Mouse (Mus musculus) CH12.LX (cell line): Measurements from ENCODE around the gene Mettl24. TPM values are rescaled to one million over a fixed set of nuclear protein-coding genes. Genes with fewer than 3 reads are reported as not detected.

Experiments used
- DNase-seq: peaks from one replicate; pipeline ENCODE4 v3.0.0-alpha.2; 2013; ENCODE audit errors: extremely low read depth
- H3K27ac ChIP-seq: 2 replicates; pipeline ENCODE4 v1.5.1; 2012; ENCODE audit warnings: low read depth, mild to moderate bottlenecking, control low read depth, moderate library complexity; ENCODE audit not compliant: insufficient read depth
- H3K27me3 ChIP-seq: replicated peaks from 2 replicates; pipeline ENCODE3; 2012; ENCODE audit warnings: inconsistent platforms
- H3K36me3 ChIP-seq, 2 experiments: replicated peaks in 1 of 2; 2 replicates each; pipeline versions ENCODE3 to v1.6.1; 2012; ENCODE audit warnings: inconsistent platforms in 1 of 2, low read length in 1 of 2, mild to moderate bottlenecking in 1 of 2, mixed read lengths in 1 of 2, moderate library complexity in 1 of 2; ENCODE audit not compliant: control insufficient read depth in 1 of 2, insufficient read depth in 1 of 2
- H3K4me1 ChIP-seq, 2 experiments: 2 replicates each; pipeline ENCODE4 v1.6.1; 2012; ENCODE audit warnings: inconsistent platforms in 1 of 2, moderate library complexity in 1 of 2; ENCODE audit not compliant: insufficient read depth in 2 of 2, control insufficient read depth in 1 of 2
- H3K4me2 ChIP-seq: 2 replicates; pipeline ENCODE4 v1.6.1; 2012; ENCODE audit warnings: low read depth, mild to moderate bottlenecking, control low read depth; ENCODE audit not compliant: poor library complexity, insufficient read depth, severe bottlenecking
- H3K4me3 ChIP-seq, 3 experiments: fragments of 150-350 bp in 1 of 3; sonication (generic) in 1 of 3; replicated peaks in 1 of 3; 2 replicates each; pipeline versions ENCODE3 to v1.5.1; 2011 to 2012; ENCODE audit warnings: low read depth in 2 of 3, low read length in 2 of 3, mild to moderate bottlenecking in 2 of 3, moderate library complexity in 2 of 3, control low read depth in 1 of 3, improper control_type of control experiment in 1 of 3, inconsistent platforms in 1 of 3, mixed read lengths in 1 of 3; ENCODE audit not compliant: poor library complexity in 1 of 3
- H3K79me2 ChIP-seq: replicated peaks from 2 replicates; pipeline ENCODE4 v1.6.1; 2012; ENCODE audit warnings: mild to moderate bottlenecking, moderate library complexity; ENCODE audit not compliant: control insufficient read depth, poor library complexity, insufficient read depth, severe bottlenecking; ENCODE audit errors: extremely low read depth
- H3K9ac ChIP-seq: 2 replicates; pipeline ENCODE4 v1.6.1; 2012; ENCODE audit warnings: low read depth, mild to moderate bottlenecking, control low read depth, moderate library complexity; ENCODE audit not compliant: insufficient read depth
- H3K9me3 ChIP-seq: replicated peaks from 2 replicates; pipeline ENCODE3; 2012; ENCODE audit warnings: low read length, inconsistent platforms, mixed read lengths
- BHLHE40 ChIP-seq: IDR thresholded peaks from 2 replicates; pipeline ENCODE4 v1.6.1; 2011; ENCODE audit warnings: mild to moderate bottlenecking, low read depth, low read length, improper control_type of control experiment
- CHD1 ChIP-seq: IDR thresholded peaks from 2 replicates; pipeline ENCODE4 v1.6.1; 2012; ENCODE audit warnings: low read depth, low read length, improper control_type of control experiment, inconsistent platforms
- CHD2 ChIP-seq: IDR thresholded peaks from 2 replicates; pipeline ENCODE4 v1.6.1; 2011; ENCODE audit warnings: low read length, improper control_type of control experiment
- CTCF ChIP-seq, 2 experiments: IDR thresholded peaks in 1 of 2; conservative IDR thresholded peaks in 1 of 2; 2 replicates each; pipeline ENCODE4 v1.5.1; 2011 to 2012; ENCODE audit warnings: low read depth in 2 of 2, low read length in 2 of 2, improper control_type of control experiment in 1 of 2, inconsistent platforms in 1 of 2, mild to moderate bottlenecking in 1 of 2, moderate library complexity in 1 of 2
- E2F4 ChIP-seq: IDR thresholded peaks from 2 replicates; pipeline ENCODE4 v1.6.1; 2011; ENCODE audit warnings: low read depth, low read length, improper control_type of control experiment; ENCODE audit not compliant: insufficient replicate concordance
- ELF1 ChIP-seq: IDR thresholded peaks from 2 replicates; pipeline ENCODE4 v1.6.1; 2014; ENCODE audit warnings: low read depth, mild to moderate bottlenecking, inconsistent platforms, low read length, improper control_type of control experiment
- EP300 ChIP-seq: IDR thresholded peaks from 2 replicates; pipeline ENCODE4 v1.6.1; 2011; ENCODE audit warnings: low read length, improper control_type of control experiment
- ETS1 ChIP-seq: conservative IDR thresholded peaks from 2 replicates; pipeline ENCODE4 v1.6.1; 2012; ENCODE audit warnings: low read depth, mild to moderate bottlenecking, inconsistent platforms, low read length, improper control_type of control experiment, moderate library complexity
- GABPA ChIP-seq: IDR thresholded peaks from 2 replicates; pipeline ENCODE4 v1.6.1; 2012; ENCODE audit warnings: low read depth, low read length, improper control_type of control experiment, inconsistent platforms; ENCODE audit not compliant: insufficient replicate concordance
- IRF4 ChIP-seq: IDR thresholded peaks from 2 replicates; pipeline ENCODE4 v1.6.1; 2014; ENCODE audit warnings: low read depth, mild to moderate bottlenecking, inconsistent platforms, low read length, improper control_type of control experiment
- JUN ChIP-seq: IDR thresholded peaks from 2 replicates; pipeline ENCODE4 v1.6.1; 2011; ENCODE audit warnings: low read depth, mild to moderate bottlenecking, low read length, improper control_type of control experiment, moderate library complexity; ENCODE audit not compliant: insufficient read depth
- JUND ChIP-seq: conservative IDR thresholded peaks from 2 replicates; pipeline ENCODE4 v1.6.1; 2011; ENCODE audit warnings: low read depth, low read length, improper control_type of control experiment
- KAT2A ChIP-seq: IDR thresholded peaks from 2 replicates; pipeline ENCODE4 v1.6.1; 2012; ENCODE audit warnings: low read length, improper control_type of control experiment, inconsistent platforms; ENCODE audit not compliant: insufficient replicate concordance
- MAFK ChIP-seq: IDR thresholded peaks from 2 replicates; pipeline ENCODE4 v1.6.1; 2011; ENCODE audit warnings: low read length, improper control_type of control experiment; ENCODE audit not compliant: insufficient replicate concordance
- MAX ChIP-seq: IDR thresholded peaks from 2 replicates; pipeline ENCODE4 v1.6.1; 2011; ENCODE audit warnings: low read length, improper control_type of control experiment
- MAZ ChIP-seq: IDR thresholded peaks from 2 replicates; pipeline ENCODE4 v1.6.1; 2012; ENCODE audit warnings: low read depth, mild to moderate bottlenecking, inconsistent platforms, low read length, improper control_type of control experiment, moderate library complexity
- MXI1 ChIP-seq: IDR thresholded peaks from 2 replicates; pipeline ENCODE4 v1.6.1; 2011; ENCODE audit warnings: mild to moderate bottlenecking, low read depth, low read length, improper control_type of control experiment
- MYC ChIP-seq: IDR thresholded peaks from 2 replicates; pipeline ENCODE4 v1.6.1; 2011; ENCODE audit warnings: low read depth, mild to moderate bottlenecking, improper control_type of control experiment, low read length
- NELFE ChIP-seq: IDR thresholded peaks from 2 replicates; pipeline ENCODE4 v1.6.1; 2011; ENCODE audit warnings: low read depth, low read length, improper control_type of control experiment
- POLR2AphosphoS2 ChIP-seq: IDR thresholded peaks from 2 replicates; pipeline ENCODE4 v1.6.1; 2011; ENCODE audit warnings: low read depth, low read length, improper control_type of control experiment
- RCOR1 ChIP-seq: conservative IDR thresholded peaks from 2 replicates; pipeline ENCODE4 v1.6.1; 2012; ENCODE audit warnings: low read depth, mild to moderate bottlenecking, inconsistent platforms, low read length, improper control_type of control experiment
- SMC3 ChIP-seq: IDR thresholded peaks from 2 replicates; pipeline ENCODE4 v1.6.1; 2011; ENCODE audit warnings: low read depth, low read length, improper control_type of control experiment
- TBP ChIP-seq: conservative IDR thresholded peaks from 2 replicates; pipeline ENCODE4 v1.6.1; 2011; ENCODE audit warnings: low read depth, low read length, improper control_type of control experiment
- TCF12 ChIP-seq: IDR thresholded peaks from 2 replicates; pipeline ENCODE4 v1.6.1; 2014; ENCODE audit warnings: low read depth, mild to moderate bottlenecking, inconsistent platforms, low read length, improper control_type of control experiment
- USF1 ChIP-seq: IDR thresholded peaks from 2 replicates; pipeline ENCODE4 v1.6.1; 2014; ENCODE audit warnings: low read depth, mild to moderate bottlenecking, inconsistent platforms, low read length, improper control_type of control experiment
- USF2 ChIP-seq: conservative IDR thresholded peaks from 2 replicates; pipeline ENCODE4 v1.6.1; 2011; ENCODE audit warnings: low read depth, low read length, improper control_type of control experiment
- ZC3H11A ChIP-seq: IDR thresholded peaks from 2 replicates; pipeline ENCODE4 v1.6.1; 2012; ENCODE audit warnings: low read depth, mild to moderate bottlenecking, inconsistent platforms, low read length, improper control_type of control experiment
- ZKSCAN1 ChIP-seq: IDR thresholded peaks from 2 replicates; pipeline ENCODE4 v1.6.1; 2012; ENCODE audit warnings: low read depth, inconsistent platforms, low read length, improper control_type of control experiment, borderline replicate concordance
- ZMIZ1 ChIP-seq: IDR thresholded peaks from 2 replicates; pipeline ENCODE4 v1.6.1; 2012; ENCODE audit warnings: low read depth, mild to moderate bottlenecking, inconsistent platforms, low read length, improper control_type of control experiment
- ZNF384 ChIP-seq: IDR thresholded peaks from 2 replicates; pipeline ENCODE4 v1.6.1; 2012; ENCODE audit warnings: low read depth, low read length, improper control_type of control experiment, inconsistent platforms
- dilution Hi-C: fragments of 300-500 bp; cut with MboI; formaldehyde crosslinking; loops from 2 replicates; pipeline ENCODE4 v1.14.3; 2020; ENCODE audit warnings: low sequenced_read_pairs; ENCODE audit not compliant: extremely low pct_unique_long_range_greater_than_20kb, extremely low pct_ligation_motif_present
- in situ Hi-C: fragments of 300-500 bp; cut with MboI; formaldehyde crosslinking; loops from 3 replicates; pipeline ENCODE4 v1.14.3; 2019; ENCODE audit warnings: low sequenced_read_pairs, low pct_ligation_motif_present, low pct_unique_long_range_greater_than_20kb, mixed read lengths
- polyA plus RNA-seq: library from polyadenylated mRNA; unstranded; fragments of >175 nt; gene quantifications from 2 replicates; pipeline ENCODE4 v1.2.1, GENCODE M21; 2012; ENCODE audit warnings: low read depth; ENCODE audit not compliant: insufficient read length
- total RNA-seq, 2 experiments: library from RNA; depleted of rRNA; stranded (reverse); fragments of 300-350 nt in 1 of 2; fragments of >200 nt in 1 of 2; gene quantifications; 2 replicates each; pipeline ENCODE4 v1.2.3; 2012 to 2014

Mettl24 gene
- total and polyA plus RNA-seq, 3 experiments: not detected

GRCm38 (mm10) chr10:40711127-40711526 lies 28.0 kb downstream of the Mettl24 start:
- Histone ChIP-seq H3K27ac (no peak overlapping the region), H3K79me2 (no peaks in the 10 kb centered on the region), H3K4me2 (no peak overlapping the region), H3K36me3 (no peaks in the 10 kb centered on the region), H3K4me3 (no peak overlapping the region), H3K9me3 (no peaks in the 10 kb centered on the region), H3K4me1 (peaks cover 11 to 19% of the 10 kb centered on the region in 2 experiments), H3K9ac (no peak overlapping the region), H3K27me3 (no peaks in the 10 kb centered on the region)
- TF ChIP-seq POLR2AphosphoS2 (no peak), TBP (no peak), CTCF (conservative IDR thresholded peaks at IDR 0.05 in 1 of 2, IDR thresholded peaks at IDR 0.05 in 1 of 2; ENCODE audit: low read depth in 2 of 2, low read length in 2 of 2) (no peak), EP300 (no peak), TCF12 (no peak), CHD2 (no peak), ZNF384 (no peak), BHLHE40 (no peak), CHD1 (no peak), ZKSCAN1 (no peak), MAX (no peak), USF1 (no peak), SMC3 (no peak), JUND (no peak), MAZ (no peak), RCOR1 (no peak), ELF1 (no peak)
- dilution Hi-C loops (no loop called here), in situ Hi-C loops (no loop called here)
- DNase-seq: no peak

GRCm38 (mm10) chr10:40713018-40713608 lies 30.0 kb downstream of the Mettl24 start:
- Histone ChIP-seq H3K9me3 (no peaks in the 10 kb centered on the region), H3K4me3 (no peak overlapping the region), H3K36me3 (no peaks in the 10 kb centered on the region), H3K79me2 (no peaks in the 10 kb centered on the region), H3K27ac (no peak overlapping the region), H3K4me2 (no peak overlapping the region), H3K9ac (no peak overlapping the region), H3K4me1 (peaks cover 11 to 19% of the 10 kb centered on the region in 2 experiments), H3K27me3 (no peaks in the 10 kb centered on the region)
- in situ Hi-C loops (no loop called here), dilution Hi-C loops (no loop called here)
- DNase-seq: peak; percentile 82
- TF ChIP-seq POLR2AphosphoS2 (no peak), TBP (no peak), CHD1 (no peak), ZC3H11A (no peak), JUN (peak; percentile 69), ETS1 (peak; percentile 28), EP300 (peak; percentile 72), ZKSCAN1 (no peak), MAFK (peak; percentile 63; the same call in 1 of the 2 replicates), USF2 (no peak), TCF12 (no peak), ZMIZ1 (no peak), SMC3 (no peak), RCOR1 (no peak), CTCF (conservative IDR thresholded peaks at IDR 0.05 in 1 of 2, IDR thresholded peaks at IDR 0.05 in 1 of 2; ENCODE audit: low read depth in 2 of 2, low read length in 2 of 2) (no peak), MAZ (no peak), ZNF384 (no peak), IRF4 (peak; percentile 83), USF1 (no peak), MAX (no peak), ELF1 (peak; percentile 69), E2F4 (no peak), GABPA (no peak), JUND (peak; percentile 81), MYC (no peak), MXI1 (no peak), KAT2A (no peak), NELFE (no peak)
